Mouse (Mus musculus) T-cell, adult 2 months (primary cell): ENCODE measurements at regions not wholly inside any gene's neighbourhood (a gene's known extent, or its start where the extent isn't known, plus 50 kb on each side); places are given as distances from the start of the nearest gene placed in this dataset.

Experiments used
- DNase-seq: peaks from one replicate; pipeline ENCODE4 v3.0.0; 2022; ENCODE audit warnings: low spot score

DNA sequence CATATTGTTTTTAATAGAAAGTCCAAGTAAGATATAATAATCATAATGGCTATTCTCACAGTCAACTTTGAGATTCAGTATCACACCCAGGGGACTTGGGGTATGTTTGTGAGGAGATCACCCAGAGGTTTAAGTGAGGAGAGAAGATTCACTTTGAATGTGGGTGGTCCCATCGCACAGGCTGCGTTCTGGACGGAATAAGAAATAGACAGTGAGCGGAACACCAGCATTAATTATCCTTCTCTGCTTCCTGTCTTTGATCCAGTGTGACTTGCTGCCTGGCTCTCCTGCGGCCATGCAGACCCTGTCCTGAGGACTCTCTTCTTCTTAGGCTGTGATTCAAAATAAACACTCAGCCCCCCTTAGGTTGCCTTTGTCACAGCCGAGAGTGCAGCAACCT is 60.6 kb upstream of the Kras start:
- no peak for DNase-seq

DNA sequence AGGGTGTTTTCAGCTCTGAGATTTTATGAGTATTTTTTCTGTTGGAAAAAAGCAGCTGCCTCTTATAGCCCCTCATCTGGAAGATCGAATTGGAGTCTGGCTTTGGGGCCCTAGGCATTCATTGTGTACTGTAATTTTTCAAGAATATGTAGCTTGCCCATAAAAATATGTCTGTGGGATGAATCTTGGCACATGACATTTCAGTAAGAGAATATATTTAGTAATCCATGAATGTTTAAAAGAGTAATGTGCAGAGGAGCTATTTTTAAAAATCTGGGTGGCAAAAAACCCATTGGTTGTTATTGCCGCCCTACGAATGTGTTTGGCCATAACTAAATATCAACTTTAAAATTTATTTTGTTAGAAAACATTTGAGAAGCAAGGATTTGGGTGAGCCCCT is 59.0 kb upstream of the Kras start:
- DNase-seq, result no peak

DNA sequence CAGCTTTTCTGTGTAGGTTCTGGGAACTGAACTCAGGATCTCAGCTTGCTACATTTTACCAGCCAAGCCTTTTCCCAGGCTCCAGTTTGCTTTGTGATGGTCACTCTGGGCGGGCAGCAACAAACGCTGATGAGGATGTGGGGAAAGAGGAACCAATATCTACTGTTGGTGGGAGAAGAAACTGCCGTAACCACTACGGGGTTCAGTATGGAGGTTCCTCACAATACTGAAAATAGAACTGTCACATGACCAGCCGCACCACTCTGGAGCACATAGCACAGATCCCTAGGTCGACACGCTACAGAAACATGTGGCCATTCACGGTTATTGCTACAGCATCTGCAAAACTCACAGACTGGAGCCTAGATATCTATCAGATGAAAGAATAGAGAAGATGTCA is 57.2 kb upstream of the Kras start:
- peak; percentile 26 for DNase-seq

DNA sequence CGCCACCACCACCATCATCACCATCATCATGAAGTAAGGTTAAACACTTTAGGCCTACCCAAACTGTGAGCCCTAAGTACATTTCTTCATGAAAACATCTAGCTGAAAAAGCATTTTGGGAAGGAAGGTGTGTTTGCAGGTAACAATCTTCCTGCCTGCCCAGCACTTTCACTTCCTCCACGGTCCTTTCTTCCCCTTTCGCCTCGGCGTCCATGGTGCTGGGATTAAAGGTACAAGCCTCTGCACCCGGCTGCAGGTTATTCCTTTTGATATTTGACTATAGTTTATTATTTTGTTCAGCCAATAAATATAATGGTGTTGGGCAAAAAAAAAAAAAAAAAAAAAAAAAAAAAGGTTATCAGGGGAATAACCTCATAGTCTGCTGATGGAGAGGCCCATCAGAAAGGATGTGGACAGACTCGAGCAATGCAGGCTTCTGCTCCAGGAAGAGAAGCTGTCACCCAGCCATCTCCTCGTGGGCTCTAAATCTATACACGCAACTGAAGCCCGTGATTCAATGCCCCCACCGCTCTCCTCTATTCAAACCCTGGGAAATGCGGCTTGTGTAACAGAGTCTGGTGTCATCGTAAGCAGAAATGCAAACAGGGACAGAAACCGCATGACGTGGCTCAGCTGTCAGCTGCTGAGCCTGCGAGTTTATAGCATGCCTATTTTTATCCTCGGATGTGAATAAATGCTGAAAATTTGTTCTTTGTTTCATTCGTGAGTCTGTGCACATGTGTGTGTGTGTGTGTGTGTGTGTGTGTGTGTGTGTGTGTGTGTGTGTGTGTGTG is 56.5 kb upstream of the Kras start:
- peak; percentile 83 for DNase-seq

DNA sequence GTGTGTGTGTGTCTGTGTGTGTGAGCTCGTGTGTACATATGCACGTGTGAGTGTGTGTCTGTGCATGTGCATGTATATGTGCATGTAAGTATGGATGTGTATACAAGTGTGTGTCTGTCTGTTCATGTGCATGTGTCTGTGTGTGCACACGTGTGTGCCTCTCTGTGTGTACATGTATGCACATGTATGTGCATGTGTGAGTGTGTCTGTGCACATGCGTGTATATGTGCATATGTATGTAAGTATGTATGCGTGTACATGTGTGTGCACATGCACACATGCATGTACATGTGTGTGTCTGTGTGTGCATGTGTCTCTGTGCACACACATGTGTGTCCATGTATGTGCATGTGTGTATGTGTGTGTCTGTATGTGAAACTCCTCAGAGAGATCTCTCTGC is 55.6 kb upstream of the Kras start:
- DNase-seq, result no peak

DNA sequence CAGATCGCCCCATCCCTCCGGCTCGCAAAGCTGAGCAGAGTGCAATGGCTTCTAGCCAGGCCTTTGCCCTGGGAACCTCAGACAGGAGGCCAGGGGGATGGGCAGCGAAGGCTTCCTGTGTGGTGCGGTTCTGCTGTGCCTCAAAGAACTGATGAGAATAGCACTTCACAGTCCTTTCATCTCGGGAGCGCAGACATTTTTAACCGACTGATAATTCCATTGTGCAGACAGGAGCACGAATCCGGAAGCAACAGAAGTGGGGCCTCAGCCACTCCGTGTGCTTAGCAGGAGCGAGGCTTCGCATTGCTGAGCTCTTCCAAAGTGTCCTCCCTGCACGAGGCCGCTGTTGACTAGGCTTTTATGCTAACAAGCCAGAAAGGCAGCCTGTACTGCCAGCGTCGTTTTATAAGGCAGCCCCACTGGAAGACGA is 53.6 kb upstream of the Kras start:
- peak; percentile 92 for DNase-seq

DNA sequence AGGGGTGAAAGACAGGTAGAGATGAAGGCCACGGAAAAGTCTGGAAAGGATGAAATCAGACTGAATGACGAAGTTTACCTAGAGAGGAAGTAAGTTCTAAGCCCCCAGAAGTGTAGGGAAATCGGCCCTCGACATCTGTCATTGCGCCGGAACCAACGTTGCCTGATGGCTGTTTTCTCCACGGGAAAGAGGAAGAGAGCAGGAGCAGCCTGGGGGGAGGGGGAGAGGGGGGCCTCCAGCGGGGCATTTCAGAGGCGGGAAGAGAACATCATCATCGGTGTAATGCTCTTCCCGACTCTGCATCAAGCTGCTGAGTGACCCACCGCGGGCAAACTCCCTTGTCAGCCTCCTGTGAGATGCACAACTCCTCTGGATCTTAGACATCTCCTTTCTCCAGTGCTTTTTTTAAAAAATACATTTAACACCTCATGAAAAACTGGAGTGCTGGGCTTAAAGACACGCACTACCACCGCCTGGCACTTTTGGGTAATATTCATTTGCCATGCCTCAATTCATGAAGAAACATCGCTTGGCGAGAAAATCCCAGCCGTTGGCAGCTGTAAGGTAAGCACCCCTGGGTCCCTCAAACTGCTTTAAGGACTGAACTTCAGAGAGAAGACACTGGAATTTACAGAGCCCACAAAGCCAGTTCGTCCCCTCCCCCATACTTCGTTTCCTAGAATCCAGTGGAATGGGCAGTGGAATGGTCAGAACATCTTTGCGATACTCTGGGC is 53.0 kb upstream of the Kras start:
- no peak for DNase-seq

DNA sequence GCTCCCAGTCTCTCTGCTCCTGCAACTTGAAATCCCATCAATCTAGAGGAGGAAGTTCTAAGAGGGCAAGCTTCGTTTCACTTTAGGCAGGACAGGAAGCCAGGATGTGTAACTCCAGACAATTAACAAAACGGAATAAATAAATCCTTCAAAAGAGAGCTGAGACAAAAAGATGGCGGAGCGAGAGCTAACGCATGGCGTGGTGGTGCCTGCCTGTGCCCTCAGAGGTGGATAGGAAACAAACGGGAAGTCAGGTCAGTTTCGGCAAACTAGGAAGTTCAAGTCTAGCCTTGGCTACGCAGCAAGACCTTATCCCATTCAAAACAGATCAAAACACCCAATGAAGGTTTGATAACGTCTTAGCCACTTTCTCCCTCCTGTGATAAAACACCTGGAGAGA is 52.1 kb upstream of the Kras start:
- DNase-seq, result no peak

DNA sequence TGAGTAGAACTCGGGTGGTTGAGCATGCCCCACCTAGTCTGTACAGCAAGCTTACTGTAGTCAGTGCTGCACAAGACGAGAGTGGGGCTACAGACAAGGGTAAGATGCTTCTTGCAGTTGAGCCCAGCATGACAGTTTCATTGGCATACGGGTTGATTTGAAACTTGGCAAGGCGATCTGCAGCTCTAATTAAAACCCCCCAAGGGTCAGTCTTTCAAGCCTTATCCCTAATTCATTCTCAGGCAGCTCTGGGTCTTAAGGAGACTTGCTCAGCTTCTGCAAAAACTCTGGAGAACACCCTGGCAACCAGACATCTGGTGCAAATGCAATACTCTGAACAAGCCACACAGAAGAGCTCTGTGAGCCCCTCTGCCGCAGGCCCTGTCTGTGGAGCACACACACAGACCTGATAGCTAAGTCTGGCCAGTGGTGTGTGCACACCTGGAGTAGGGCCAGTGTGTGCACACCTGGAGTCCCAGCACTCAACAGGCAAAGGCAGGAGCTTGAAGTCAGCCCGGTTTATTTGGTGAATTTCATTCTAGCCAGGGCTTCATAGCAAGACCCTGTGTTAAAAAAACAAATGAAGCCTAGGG is 50.3 kb upstream of the Kras start:
- no peak for DNase-seq
